Mouse (Mus musculus) limb, embryonic 13.5 days (tissue): ENCODE results near the gene Kdm6b. TPM values are rescaled to one million over a fixed set of nuclear protein-coding genes. Genes with fewer than 3 reads are reported as not detected.

Experiments used
- ATAC-seq: fragments of 200-750 bp; cut with Nextera tagmentation; 2 replicates; pipeline ENCODE4 v1.8.0; 2017; ENCODE audit warnings: low read depth, moderate number of reproducible peaks, moderate TSS enrichment; ENCODE audit not compliant: low FRiP score
- H3K27ac ChIP-seq: fragments of 300-500 bp; sonication (generic); 2 replicates; pipeline ENCODE4 v1.5.1; 2015; ENCODE audit warnings: inconsistent platforms, mild to moderate bottlenecking, moderate library complexity
- H3K27me3 ChIP-seq: fragments of 300-500 bp; sonication (generic); 2 replicates; pipeline ENCODE4 v1.6.1; 2015; ENCODE audit warnings: mild to moderate bottlenecking, inconsistent platforms
- H3K36me3 ChIP-seq: fragments of 300-500 bp; sonication (generic); 2 replicates; pipeline ENCODE4 v1.6.1; 2015; ENCODE audit warnings: inconsistent platforms, mild to moderate bottlenecking, moderate library complexity
- H3K4me1 ChIP-seq: fragments of 300-500 bp; sonication (generic); 2 replicates; pipeline ENCODE4 v1.6.1; 2015; ENCODE audit warnings: inconsistent platforms
- H3K4me2 ChIP-seq: fragments of 300-500 bp; sonication (generic); replicated peaks from 2 replicates; pipeline ENCODE4 v1.6.1; 2015; ENCODE audit warnings: inconsistent platforms, mild to moderate bottlenecking, moderate library complexity
- H3K4me3 ChIP-seq: fragments of 300-500 bp; sonication (generic); 2 replicates; pipeline ENCODE4 v1.5.1; 2015; ENCODE audit warnings: moderate library complexity, mild to moderate bottlenecking, inconsistent platforms
- H3K9ac ChIP-seq: fragments of 300-500 bp; sonication (generic); 2 replicates; pipeline ENCODE4 v1.6.1; 2015; ENCODE audit warnings: mild to moderate bottlenecking, inconsistent platforms
- H3K9me3 ChIP-seq: fragments of 300-500 bp; sonication (generic); 2 replicates; pipeline ENCODE4 v1.6.1; 2016; ENCODE audit warnings: inconsistent platforms
- WGBS: fragments of 180-500 bp; shearing (Covaris S2); methylation state at CpG from one replicate; pipeline ENCODE4 v1.1.7; 2015; 5-methylcytosine and 5-hydroxymethylcytosine counted together
- polyA plus RNA-seq: library from polyadenylated mRNA; unstranded; fragments of >200 nt; fragmentation: Nextera tagmentation; extraction: Ambion mirVana; gene quantifications from 2 replicates; pipeline ENCODE4 v1.2.1, GENCODE M21; 2015

The Kdm6b gene
- 47.3 and 49.3 TPM in 2 replicates for polyA plus RNA-seq

DNA sequence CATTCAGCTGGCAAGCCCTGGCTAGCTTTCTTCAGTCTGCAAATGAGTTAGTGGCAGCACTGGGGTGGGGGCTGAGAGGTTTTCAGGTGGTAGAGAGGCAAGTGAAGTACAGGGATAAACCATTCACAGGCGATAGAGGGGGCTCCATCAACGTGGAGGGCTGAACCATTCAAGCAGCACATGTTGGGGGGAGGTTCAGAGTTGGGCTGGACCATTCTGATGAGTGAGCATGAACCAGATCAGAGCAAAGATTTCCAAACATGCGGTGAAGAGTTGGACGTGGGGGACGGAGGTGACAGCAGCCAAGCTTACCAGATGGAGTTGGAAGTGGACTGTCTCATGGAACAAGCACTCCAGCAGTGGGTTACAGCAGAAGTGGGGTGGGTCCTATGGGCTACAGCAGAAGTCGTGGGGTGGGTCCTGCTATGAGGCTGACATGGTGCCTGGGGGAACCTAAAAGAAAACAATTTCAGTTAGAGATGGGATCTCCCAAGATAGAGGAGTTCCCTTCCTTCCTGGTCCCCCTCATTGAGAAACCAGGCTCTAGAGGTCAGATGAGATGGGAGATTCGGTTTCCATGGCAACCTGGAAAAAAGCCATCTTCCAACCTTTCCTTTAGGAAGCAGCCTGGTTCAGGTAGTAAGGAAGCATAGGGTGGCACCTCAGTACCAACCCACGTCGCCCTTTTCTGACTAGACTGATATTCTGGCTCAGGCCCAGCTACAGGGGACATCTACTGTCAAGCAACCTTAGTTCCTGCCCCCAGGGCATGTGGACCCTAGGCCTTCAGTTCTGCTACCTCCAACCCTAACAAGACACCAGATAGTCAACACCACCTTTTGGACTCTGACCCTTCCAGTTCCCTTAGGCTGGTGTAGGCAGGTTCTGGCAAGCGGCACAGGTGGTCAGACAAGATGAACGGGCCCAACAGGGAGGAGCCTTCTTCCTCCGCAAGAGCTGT lies at the start of gene Kdm6b:
Gene Kdm6b (minus strand): TSS at position 455 of the 961 bp plus-strand sequence.
- H3K4me1 ChIP-seq, result peaks cover 57% of the 10 kb centered on the region
- peaks cover 21% of the 10 kb centered on the region for H3K36me3 ChIP-seq
- H3K27ac ChIP-seq, result peak within 1 kb of the TSS; percentile 99
- H3K4me2 ChIP-seq, result peak within 1 kb of the TSS; percentile 98
- no peaks in the 10 kb centered on the region for H3K9me3 ChIP-seq
- H3K4me3 ChIP-seq, result peak within 1 kb of the TSS; percentile 82
- WGBS, result 32% methylated on average over 12 of the region's 12 CpGs
- peak within 1 kb of the TSS; percentile 97 for H3K9ac ChIP-seq
- no peaks in the 10 kb centered on the region for H3K27me3 ChIP-seq
- no peak for ATAC-seq

DNA sequence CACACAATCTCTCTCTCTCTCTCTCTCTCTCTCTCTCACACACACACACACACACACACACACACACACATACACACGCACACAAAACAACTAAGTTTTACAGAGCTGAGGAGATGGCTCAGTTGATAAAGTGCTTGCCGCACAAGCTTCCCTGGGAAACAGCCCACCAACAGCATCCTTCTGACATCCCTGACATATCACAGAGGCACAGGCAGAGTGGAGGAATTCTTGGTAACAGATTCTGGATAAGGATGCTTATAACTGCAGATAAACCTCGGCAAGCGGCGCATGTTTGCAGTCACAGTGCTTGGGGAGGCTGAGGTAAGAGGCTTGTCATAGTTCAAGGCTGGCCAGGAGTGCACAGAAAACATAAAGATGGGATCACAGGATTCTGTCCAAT lies 48.1 kb upstream of the Kdm6b start:
- no peak for ATAC-seq

GRCm38 (mm10) chr11:69459883-69460282 lies 46.4 kb upstream of the Kdm6b start:
- H3K27me3 ChIP-seq, result no peaks in the 10 kb centered on the region
- no peak overlapping the region for H3K4me2 ChIP-seq
- H3K4me3 ChIP-seq, result no peak overlapping the region
- H3K36me3 ChIP-seq, result no peaks in the 10 kb centered on the region
- H3K4me1 ChIP-seq, result peaks cover 9% of the 10 kb centered on the region; the same call in 1 of the 2 replicates
- H3K9ac ChIP-seq, result no peak overlapping the region
- ATAC-seq, result no peak
- 42% methylated on average over 4 of the region's 4 CpGs for WGBS
- no peaks in the 10 kb centered on the region for H3K9me3 ChIP-seq
- 0 out of 2 replicates have a peak overlapping the region, but pooled peaks have one; percentile 1 for H3K27ac ChIP-seq

More for the DNA sequence above, 48.1 kb upstream of the Kdm6b start:
- Histone ChIP-seq H3K36me3 (no peaks in the 10 kb centered on the region), H3K9me3 (no peaks in the 10 kb centered on the region), H3K4me2 (no peak overlapping the region), H3K27me3 (no peaks in the 10 kb centered on the region), H3K4me3 (no peak overlapping the region), H3K9ac (no peak overlapping the region), H3K27ac (no peak overlapping the region), H3K4me1 (peaks cover 7% of the 10 kb centered on the region; the same call in 1 of the 2 replicates)
- WGBS, result 64% methylated on average over 5 of the region's 5 CpGs

- no peak overlapping the region for H3K9ac ChIP-seq
- H3K4me3 ChIP-seq, result no peak overlapping the region
- no peak; the same call in 1 of the 2 replicates for ATAC-seq
- no peaks in the 10 kb centered on the region for H3K27me3 ChIP-seq
- no peaks in the 10 kb centered on the region for H3K9me3 ChIP-seq
- 51% methylated on average over 6 of the region's 6 CpGs for WGBS
- H3K36me3 ChIP-seq, result no peaks in the 10 kb centered on the region
- H3K4me1 ChIP-seq, result peaks cover 22% of the 10 kb centered on the region
- 0 out of 2 replicates have a peak overlapping the region, but pooled peaks have one; percentile 1 for H3K4me2 ChIP-seq
- H3K27ac ChIP-seq, result peak overlapping the region; percentile 10; the same call in 1 of the 2 replicates
Observed at GRCm38 (mm10) chr11:69457006-69457579, 43.6 kb upstream of the Kdm6b start.

GRCm38 (mm10) chr11:69452114-69452867 lies 38.8 kb upstream of the Kdm6b start:
- no peaks in the 10 kb centered on the region for H3K9me3 ChIP-seq
- no peaks in the 10 kb centered on the region for H3K36me3 ChIP-seq
- peak overlapping the region; percentile 74 for H3K27ac ChIP-seq
- WGBS, result 54% methylated on average over 23 of the region's 23 CpGs
- no peak for ATAC-seq
- H3K4me3 ChIP-seq, result 0 out of 2 replicates have a peak overlapping the region, but pooled peaks have one; percentile 8
- no peaks in the 10 kb centered on the region for H3K27me3 ChIP-seq
- 0 out of 2 replicates have a peak overlapping the region, but pooled peaks have one; percentile 13 for H3K9ac ChIP-seq
- peaks cover 24% of the 10 kb centered on the region for H3K4me1 ChIP-seq
- H3K4me2 ChIP-seq, result peak overlapping the region; percentile 28

GRCm38 (mm10) chr11:69447299-69447698 lies 33.8 kb upstream of the Kdm6b start:
- ATAC-seq, result no peak
- WGBS, result 90% methylated on average over 7 of the region's 7 CpGs

DNA sequence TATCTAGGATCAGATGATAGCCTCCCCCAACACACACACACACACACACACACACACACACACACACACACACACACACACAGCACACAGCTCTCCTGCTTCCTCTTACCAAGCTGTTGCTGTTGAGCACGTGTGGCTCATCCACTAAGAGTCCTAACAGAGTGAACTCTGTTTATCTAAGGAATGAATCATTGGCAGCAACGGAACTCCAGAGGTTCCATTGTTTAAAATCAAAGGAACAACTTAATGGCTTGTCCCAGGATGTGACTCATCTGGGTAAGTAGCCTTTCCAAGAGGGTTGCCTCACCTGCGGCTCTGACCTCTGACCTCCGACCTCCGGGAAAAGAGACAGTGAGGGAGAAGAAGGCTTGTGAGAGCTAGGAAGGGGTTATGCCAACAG lies 29.9 kb upstream of the Kdm6b start:
- no peak for ATAC-seq
- 37% methylated on average over 5 of the region's 5 CpGs for WGBS

More at GRCm38 (mm10) chr11:69447299-69447698, 33.8 kb upstream of the Kdm6b start:
- no peak overlapping the region for H3K9ac ChIP-seq
- H3K27me3 ChIP-seq, result no peaks in the 10 kb centered on the region
- no peak overlapping the region for H3K4me2 ChIP-seq
- no peaks in the 10 kb centered on the region for H3K36me3 ChIP-seq
- peaks cover 4% of the 10 kb centered on the region for H3K4me1 ChIP-seq
- no peak overlapping the region for H3K4me3 ChIP-seq
- H3K9me3 ChIP-seq, result 0 out of 2 replicates have a peak, but pooled peaks cover 6% of the 10 kb centered on the region
- H3K27ac ChIP-seq, result no peak overlapping the region

DNA sequence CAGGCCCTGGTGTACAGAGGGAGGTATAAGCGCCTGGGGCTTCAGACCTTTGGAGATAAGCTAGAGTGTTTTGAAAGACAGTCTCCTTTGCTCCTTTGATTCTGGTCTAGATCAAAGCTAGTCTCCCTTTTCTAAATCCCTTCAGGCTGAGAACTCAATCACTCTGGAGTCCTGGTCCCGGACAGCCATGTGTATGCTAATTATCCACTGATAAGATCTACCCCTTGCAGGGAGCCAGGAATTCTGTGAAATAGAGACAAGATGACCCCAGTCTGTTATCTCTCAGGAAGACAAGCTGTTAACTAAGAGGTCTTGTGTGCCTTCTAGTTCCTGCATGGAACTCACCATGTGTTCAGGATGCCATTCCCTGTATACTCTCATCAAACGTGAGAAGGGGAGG lies 23.8 kb upstream of the Kdm6b start:
- Histone ChIP-seq H3K27me3 (no peaks in the 10 kb centered on the region), H3K9ac (no peak overlapping the region), H3K4me1 (peaks cover 5% of the 10 kb centered on the region), H3K27ac (no peak overlapping the region), H3K4me3 (no peak overlapping the region), H3K9me3 (no peaks in the 10 kb centered on the region), H3K4me2 (no peak overlapping the region), H3K36me3 (no peaks in the 10 kb centered on the region)
- no peak for ATAC-seq
- WGBS, result 31% methylated on average over 3 of the region's 3 CpGs

More for the DNA sequence above, 29.9 kb upstream of the Kdm6b start:
- Histone ChIP-seq H3K9ac (no peak overlapping the region), H3K4me3 (no peak overlapping the region), H3K27me3 (no peaks in the 10 kb centered on the region), H3K4me1 (no peaks in the 10 kb centered on the region), H3K36me3 (no peaks in the 10 kb centered on the region), H3K4me2 (no peak overlapping the region), H3K9me3 (0 out of 2 replicates have a peak, but pooled peaks cover 6% of the 10 kb centered on the region), H3K27ac (no peak overlapping the region)

- Histone ChIP-seq H3K36me3 (no peaks in the 10 kb centered on the region), H3K4me3 (no peak overlapping the region), H3K9ac (no peak overlapping the region), H3K4me2 (no peak overlapping the region), H3K27ac (no peak overlapping the region), H3K4me1 (peaks cover 19% of the 10 kb centered on the region), H3K27me3 (no peaks in the 10 kb centered on the region), H3K9me3 (no peaks in the 10 kb centered on the region)
- ATAC-seq, result no peak
- 53% methylated on average over 6 of the region's 6 CpGs for WGBS
Observed at GRCm38 (mm10) chr11:69433189-69433588, 19.7 kb upstream of the Kdm6b start.

DNA sequence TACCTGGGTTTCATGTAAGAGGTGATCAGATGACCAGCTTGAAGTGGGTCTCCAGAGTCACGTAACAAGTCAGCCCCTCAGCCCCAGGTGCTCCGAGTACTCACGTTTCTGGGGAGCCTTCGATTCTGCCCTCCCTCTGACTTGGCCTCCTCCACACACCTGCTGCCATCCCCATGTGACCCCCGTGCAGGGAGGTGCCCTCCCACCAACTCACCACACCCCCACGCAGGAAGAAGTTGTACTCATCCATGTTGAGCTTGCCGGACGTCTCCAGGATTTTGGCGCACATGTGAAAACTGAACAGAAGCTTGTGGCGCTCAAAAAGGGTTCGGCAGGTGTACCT lies 19.1 kb upstream of the Kdm6b start:
- no peak overlapping the region for H3K4me3 ChIP-seq
- H3K27ac ChIP-seq, result no peak overlapping the region
- WGBS, result 65% methylated on average over 11 of the region's 11 CpGs
- no peaks in the 10 kb centered on the region for H3K9me3 ChIP-seq
- peaks cover 19% of the 10 kb centered on the region for H3K4me1 ChIP-seq
- 0 out of 2 replicates have a peak, but pooled peaks have one; percentile 12 for ATAC-seq
- H3K4me2 ChIP-seq, result no peak overlapping the region
- no peaks in the 10 kb centered on the region for H3K36me3 ChIP-seq
- no peaks in the 10 kb centered on the region for H3K27me3 ChIP-seq
- H3K9ac ChIP-seq, result no peak overlapping the region

GRCm38 (mm10) chr11:69431829-69432639 lies 18.6 kb upstream of the Kdm6b start:
- peak; percentile 70; the same call in 1 of the 2 replicates for ATAC-seq
- Histone ChIP-seq H3K9me3 (no peaks in the 10 kb centered on the region), H3K4me1 (peaks cover 19% of the 10 kb centered on the region), H3K27ac (no peak overlapping the region), H3K9ac (no peak overlapping the region), H3K27me3 (no peaks in the 10 kb centered on the region), H3K36me3 (no peaks in the 10 kb centered on the region), H3K4me2 (peak overlapping the region; percentile 32), H3K4me3 (no peak overlapping the region)
- 32% methylated on average over 11 of the region's 11 CpGs for WGBS
